Mouse (Mus musculus): ENCODE data around the gene Gm3646. TPM values are rescaled to one million over a fixed set of nuclear protein-coding genes. Genes with fewer than 3 reads are reported as not detected.

Gm3646 gene
- polyA plus RNA-seq (2012; ENCODE audit: low replicate concordance) = not detected in 2 replicates

DNA sequence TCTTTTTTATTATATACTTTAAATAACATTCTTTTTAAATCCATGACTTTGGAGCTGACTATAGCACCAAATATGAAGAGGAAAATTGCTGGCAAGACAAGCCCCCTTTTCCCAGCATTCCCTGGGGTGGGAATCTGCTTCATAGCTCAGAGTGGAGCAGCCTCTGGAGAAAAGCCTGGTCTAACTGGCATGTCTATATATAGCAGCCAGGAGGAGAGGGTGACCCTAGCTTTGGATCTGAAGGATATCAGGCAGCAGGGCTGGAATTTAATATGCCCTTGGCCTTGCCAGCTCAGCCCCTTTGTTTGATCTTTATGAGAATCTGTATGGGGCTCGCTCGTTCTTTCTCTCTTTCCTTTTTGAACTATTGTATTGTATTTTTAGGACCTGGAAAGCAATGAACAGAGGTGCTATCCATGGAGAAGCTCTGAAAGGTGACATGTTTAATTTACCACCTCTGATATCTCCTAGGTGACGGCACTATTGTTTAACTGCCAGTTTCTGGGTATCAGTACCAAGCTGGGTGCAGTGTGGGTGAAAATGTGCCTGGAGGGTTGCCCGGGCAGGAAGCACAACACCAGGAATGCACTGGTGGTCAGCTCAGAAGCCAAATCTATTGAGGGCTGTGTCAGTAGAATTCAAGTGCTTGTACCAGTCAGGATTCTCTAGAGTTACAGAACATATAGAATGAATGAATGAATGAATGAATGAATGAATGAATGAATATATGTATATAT, at the start of gene Gm3646:
Gene Gm3646 (minus strand): TSS at position 90 of the 737 bp plus-strand sequence.

Other genes starting within 250 kb of the Gm3646 start
- 18.7 and 25.7 TPM in 2 replicates for gene Rnf149, start 227.9 kb downstream of the Gm3646 start, polyA plus RNA-seq (2012; ENCODE audit: low replicate concordance)
- gene Creg2, start 153.9 kb downstream of the Gm3646 start, polyA plus RNA-seq (2012; ENCODE audit: low replicate concordance) = 0.06 and 0.37 TPM in 2 replicates
- gene Rfx8, start 84.3 kb downstream of the Gm3646 start, polyA plus RNA-seq (2012; ENCODE audit: low replicate concordance) = not detected in 2 replicates
- 15.2 and 16.1 TPM in 2 replicates for gene Map4k4, start 95.6 kb upstream of the Gm3646 start, polyA plus RNA-seq (2012; ENCODE audit: low replicate concordance)

All from leukemia stem cell, adult 10-12 weeks (primary cell).